Mouse (Mus musculus) lung, embryonic 14.5 days (tissue): ENCODE data around the gene Ice1. TPM values are rescaled to one million over a fixed set of nuclear protein-coding genes. Genes with fewer than 3 reads are reported as not detected.

Experiments used
- ATAC-seq: fragments of 200-750 bp; cut with Nextera tagmentation; 2 replicates; pipeline ENCODE4 v1.8.0; 2017; ENCODE audit warnings: mild to moderate bottlenecking, moderate TSS enrichment, moderate library complexity; ENCODE audit not compliant: insufficient read depth
- DNase-seq: peaks from one replicate; pipeline ENCODE4 v3.0.0-alpha.2; 2015
- H3K27ac ChIP-seq: fragments of 300-500 bp; sonication (generic); 2 replicates; pipeline ENCODE4 v1.5.1; 2014; ENCODE audit warnings: low read depth, mild to moderate bottlenecking, moderate library complexity
- H3K27me3 ChIP-seq: fragments of 300-500 bp; sonication (generic); 2 replicates; pipeline ENCODE4 v1.6.1; 2014; ENCODE audit warnings: low read length, control low read depth; ENCODE audit not compliant: insufficient read depth
- H3K36me3 ChIP-seq: fragments of 300-500 bp; sonication (generic); 2 replicates; pipeline ENCODE4 v1.6.1; 2014; ENCODE audit warnings: control low read depth; ENCODE audit not compliant: insufficient read depth
- H3K4me1 ChIP-seq: fragments of 300-500 bp; sonication (generic); 2 replicates; pipeline ENCODE4 v1.6.1; 2014; ENCODE audit warnings: antibody characterized with exemption, control low read depth; ENCODE audit not compliant: insufficient read depth
- H3K4me2 ChIP-seq: fragments of 300-500 bp; sonication (generic); 2 replicates; pipeline ENCODE4 v1.6.1; 2014; ENCODE audit warnings: mild to moderate bottlenecking
- H3K4me3 ChIP-seq: fragments of 300-500 bp; sonication (generic); 2 replicates; pipeline ENCODE4 v1.5.1; 2014; ENCODE audit warnings: low read depth, low read length
- H3K9ac ChIP-seq: fragments of 300-500 bp; sonication (generic); 2 replicates; pipeline ENCODE4 v1.6.1; 2014
- H3K9me3 ChIP-seq: fragments of 300-500 bp; sonication (generic); 2 replicates; pipeline ENCODE4 v1.6.1; 2016; ENCODE audit warnings: low read depth, low read length, control low read depth
- CTCF ChIP-seq: IDR thresholded peaks from 2 replicates; pipeline ENCODE4 v1.5.1; 2016; ENCODE audit warnings: antibody characterized with exemption, low read depth
- WGBS: fragments of 180-500 bp; shearing (Covaris S2); extraction: QIAGEN DNeasy Blood & Tissue Kit; methylation state at CpG from one replicate; pipeline ENCODE4 v1.1.7; 2014; 5-methylcytosine and 5-hydroxymethylcytosine counted together
- polyA plus RNA-seq: library from polyadenylated mRNA; unstranded; fragments of >200 nt; fragmentation: Nextera tagmentation; extraction: Ambion mirVana; gene quantifications from 2 replicates; pipeline ENCODE4 v1.2.1, GENCODE M21; 2014

The Ice1 gene
- polyA plus RNA-seq, 1 experiment from 2014 or later = 28.2 TPM

DNA sequence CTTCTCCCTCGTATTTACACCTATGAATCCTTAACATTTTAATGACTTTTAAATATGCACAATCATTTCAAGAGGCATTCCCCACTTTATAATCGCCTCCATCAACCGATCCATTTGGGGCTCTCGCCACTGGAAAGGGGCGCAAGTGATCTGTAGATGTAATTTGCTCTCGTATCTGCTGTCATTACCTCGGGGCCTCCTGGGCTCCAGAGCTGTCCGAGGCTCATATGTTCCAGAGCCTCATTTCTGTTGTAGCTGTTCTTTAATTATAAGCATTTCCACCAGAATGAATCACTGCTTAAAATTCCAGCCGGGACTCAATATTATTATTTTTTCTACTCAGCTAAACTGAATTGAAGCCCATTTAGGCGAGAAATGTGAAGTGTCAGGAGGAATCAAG is 104.7 kb downstream of the Ice1 start:
- Histone ChIP-seq H3K27ac (no peak overlapping the region), H3K4me3 (no peak overlapping the region), H3K4me2 (no peak overlapping the region), H3K27me3 (no peaks in the 10 kb centered on the region), H3K36me3 (no peaks in the 10 kb centered on the region), H3K9ac (no peak overlapping the region), H3K4me1 (no peaks in the 10 kb centered on the region), H3K9me3 (no peaks in the 10 kb centered on the region)
- WGBS = 80% methylated on average over 10 of the region's 10 CpGs
- no peak for ATAC-seq
- no peak for DNase-seq
- TF ChIP-seq CTCF = no peak

DNA sequence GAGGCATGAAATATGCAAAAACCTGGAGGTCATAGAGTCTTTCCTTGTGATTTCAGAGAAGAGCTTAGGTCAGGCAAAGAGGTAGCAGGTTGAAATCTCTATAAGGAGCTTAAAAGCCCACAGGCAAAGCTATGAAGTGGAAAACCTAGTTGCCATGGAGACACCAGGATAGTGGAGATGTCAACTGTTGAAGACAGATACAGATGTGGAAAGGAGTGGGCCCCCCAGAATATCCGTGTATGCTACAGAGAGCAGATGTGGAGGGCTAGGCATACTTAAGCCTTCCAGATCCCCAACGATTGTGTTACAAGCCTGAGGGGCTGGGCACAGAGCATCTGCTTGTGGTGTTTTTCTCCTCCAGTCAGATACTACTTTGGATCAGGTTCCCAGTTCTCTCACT is 119.8 kb downstream of the Ice1 start:
- ATAC-seq (no peak), DNase-seq (no peak)
- Histone ChIP-seq H3K36me3 (no peaks in the 10 kb centered on the region), H3K9me3 (no peaks in the 10 kb centered on the region), H3K4me1 (no peaks in the 10 kb centered on the region), H3K9ac (no peak overlapping the region), H3K27ac (no peak overlapping the region), H3K27me3 (no peaks in the 10 kb centered on the region), H3K4me2 (no peak overlapping the region), H3K4me3 (no peak overlapping the region)
- TF ChIP-seq CTCF = no peak
- WGBS = 57% methylated on average over 2 of the region's 2 CpGs

DNA sequence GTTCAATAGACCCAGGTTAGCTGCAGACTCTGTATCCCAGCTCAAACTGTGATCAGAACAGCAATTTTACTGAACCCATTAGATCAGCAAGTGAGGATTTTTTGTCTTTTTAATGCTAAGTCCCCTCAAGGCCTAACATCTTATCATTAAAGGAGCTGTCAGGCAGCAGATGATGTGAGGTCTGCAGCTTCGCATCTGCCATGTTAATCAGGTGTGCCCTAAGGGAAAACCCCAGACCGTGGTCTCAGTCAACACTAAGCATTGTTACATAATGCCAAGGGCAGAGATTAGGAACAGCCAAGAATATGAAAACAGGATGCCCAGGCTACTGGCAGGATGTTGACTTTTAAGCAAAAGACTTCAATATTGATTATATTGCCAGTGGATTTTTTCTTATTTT is 122.4 kb downstream of the Ice1 start:
- TF ChIP-seq CTCF = no peak
- Histone ChIP-seq H3K4me2 (no peak overlapping the region), H3K27me3 (no peaks in the 10 kb centered on the region), H3K27ac (no peak overlapping the region), H3K9ac (no peak overlapping the region), H3K36me3 (no peaks in the 10 kb centered on the region), H3K9me3 (no peaks in the 10 kb centered on the region), H3K4me1 (no peaks in the 10 kb centered on the region), H3K4me3 (no peak overlapping the region)
- WGBS = 64% methylated on average over 2 of the region's 2 CpGs
- no peak for DNase-seq
- ATAC-seq = no peak

DNA sequence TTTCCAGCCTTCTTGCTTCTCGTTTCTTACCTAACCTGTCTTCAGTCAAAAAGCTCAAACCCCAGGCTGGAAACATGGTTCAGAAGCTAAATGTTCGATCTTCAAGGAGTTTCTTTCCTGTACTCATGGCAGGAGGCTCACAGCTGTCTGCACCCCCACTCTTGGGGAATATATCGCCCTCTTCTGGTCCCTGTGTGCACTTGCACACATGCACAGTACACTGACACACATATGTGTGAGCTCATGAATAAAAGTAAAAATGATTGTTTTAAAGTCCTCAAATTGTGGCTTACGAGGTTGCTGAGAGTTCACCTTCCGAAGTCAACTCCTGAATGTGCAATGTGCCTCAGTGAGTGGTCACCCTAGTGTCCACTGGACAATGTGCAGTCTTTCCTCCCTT is 127.2 kb downstream of the Ice1 start:
- ATAC-seq (no peak), DNase-seq (no peak)
- 77% methylated on average over 5 of the region's 5 CpGs for WGBS
- Histone ChIP-seq H3K4me1 (no peaks in the 10 kb centered on the region), H3K9ac (no peak overlapping the region), H3K9me3 (no peaks in the 10 kb centered on the region), H3K4me2 (no peak overlapping the region), H3K27ac (no peak overlapping the region), H3K36me3 (no peaks in the 10 kb centered on the region), H3K4me3 (no peak overlapping the region), H3K27me3 (no peaks in the 10 kb centered on the region)
- TF ChIP-seq CTCF = peak; percentile 29

DNA sequence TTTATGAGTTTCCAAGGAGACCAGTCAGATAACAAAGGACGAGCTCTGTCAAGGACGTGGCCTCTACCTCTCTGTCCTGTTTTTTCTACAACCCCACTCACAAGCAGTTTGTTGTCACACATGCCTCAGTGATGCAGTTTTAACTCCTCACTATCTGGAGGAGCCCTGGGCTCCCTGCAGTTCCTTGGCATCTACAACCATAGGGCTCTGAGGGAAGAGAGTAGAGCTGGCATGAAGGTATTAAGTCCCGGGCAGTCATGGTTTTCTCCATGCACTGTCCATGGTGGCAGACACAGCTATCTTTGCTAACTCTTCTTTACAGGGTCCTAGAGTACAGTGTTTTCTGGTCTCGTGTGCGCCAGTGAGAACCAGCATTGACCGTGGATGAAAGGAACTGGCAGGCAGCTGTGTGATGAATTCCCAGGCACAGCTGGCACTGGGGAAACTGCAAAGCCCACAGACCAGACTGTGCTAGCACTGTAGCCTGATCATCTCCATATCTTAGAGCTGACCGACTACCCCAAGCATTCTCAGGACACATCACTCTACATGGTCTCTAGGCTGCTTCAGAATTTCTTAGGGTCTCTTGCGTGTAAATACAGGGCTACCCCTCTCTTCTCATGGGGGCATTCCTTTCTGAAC is 127.9 kb downstream of the Ice1 start:
- Histone ChIP-seq H3K36me3 (no peaks in the 10 kb centered on the region), H3K9me3 (no peaks in the 10 kb centered on the region), H3K27me3 (no peaks in the 10 kb centered on the region), H3K4me2 (no peak overlapping the region), H3K27ac (no peak overlapping the region), H3K4me3 (no peak overlapping the region), H3K9ac (no peak overlapping the region), H3K4me1 (no peaks in the 10 kb centered on the region)
- DNase-seq = no peak
- no peak for ATAC-seq
- TF ChIP-seq CTCF = no peak
- WGBS = 73% methylated on average over 8 of the region's 8 CpGs

DNA sequence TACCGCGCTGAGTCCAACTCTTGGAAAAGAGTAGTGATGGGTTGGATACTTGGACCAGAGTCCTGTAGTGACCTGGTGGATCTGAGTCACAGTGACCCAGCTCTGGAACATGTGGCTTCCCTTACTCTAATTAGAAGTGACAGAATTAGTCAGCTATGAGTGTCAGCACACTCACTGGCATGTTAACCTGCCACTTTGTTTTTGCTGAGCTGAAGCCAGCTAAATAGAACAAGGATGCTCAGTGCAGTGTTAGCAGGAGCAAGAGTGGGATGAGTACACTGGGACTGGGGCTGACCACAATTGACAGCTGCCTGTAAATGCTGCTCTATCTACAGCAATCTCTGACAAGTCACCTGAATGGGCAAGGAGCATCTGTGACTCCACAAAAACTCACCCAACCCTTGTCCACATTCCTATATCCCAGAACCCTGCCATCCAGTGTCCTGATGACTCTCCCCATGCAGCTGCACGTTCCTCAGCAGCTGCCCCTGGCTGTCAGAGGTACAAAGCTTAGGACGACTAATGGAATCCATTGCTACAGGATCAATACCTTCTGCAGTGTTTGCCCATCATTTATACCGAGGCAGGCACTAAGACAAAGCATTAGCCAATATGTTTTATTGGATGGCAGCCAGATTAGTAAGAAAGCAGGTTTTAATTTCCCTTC is 128.6 kb downstream of the Ice1 start:
- no peaks in the 10 kb centered on the region for H3K36me3 ChIP-seq
- H3K27me3 ChIP-seq = no peaks in the 10 kb centered on the region
- H3K9ac ChIP-seq = no peak overlapping the region
- no peaks in the 10 kb centered on the region for H3K4me1 ChIP-seq
- no peak overlapping the region for H3K27ac ChIP-seq
- DNase-seq (no peak), ATAC-seq (no peak)
- 61% methylated on average over 5 of the region's 5 CpGs for WGBS
- H3K9me3 ChIP-seq = no peaks in the 10 kb centered on the region
- H3K4me3 ChIP-seq = no peak overlapping the region
- no peak overlapping the region for H3K4me2 ChIP-seq
- TF ChIP-seq CTCF = no peak

Other genes starting within 250 kb of the Ice1 start
- gene Adamts16, start 204.2 kb upstream of the Ice1 start, polyA plus RNA-seq = 0.04 and 0.07 TPM in 2 replicates